Mouse (Mus musculus): ENCODE measurements around the gene Rpn2. TPM values are rescaled to one million over a fixed set of nuclear protein-coding genes. Genes with fewer than 3 reads are reported as not detected.

Rpn2 gene
- 237 and 246 TPM in 2 replicates for polyA plus RNA-seq (2015; fragmentation: Nextera tagmentation; extraction: Ambion mirVana)

DNA sequence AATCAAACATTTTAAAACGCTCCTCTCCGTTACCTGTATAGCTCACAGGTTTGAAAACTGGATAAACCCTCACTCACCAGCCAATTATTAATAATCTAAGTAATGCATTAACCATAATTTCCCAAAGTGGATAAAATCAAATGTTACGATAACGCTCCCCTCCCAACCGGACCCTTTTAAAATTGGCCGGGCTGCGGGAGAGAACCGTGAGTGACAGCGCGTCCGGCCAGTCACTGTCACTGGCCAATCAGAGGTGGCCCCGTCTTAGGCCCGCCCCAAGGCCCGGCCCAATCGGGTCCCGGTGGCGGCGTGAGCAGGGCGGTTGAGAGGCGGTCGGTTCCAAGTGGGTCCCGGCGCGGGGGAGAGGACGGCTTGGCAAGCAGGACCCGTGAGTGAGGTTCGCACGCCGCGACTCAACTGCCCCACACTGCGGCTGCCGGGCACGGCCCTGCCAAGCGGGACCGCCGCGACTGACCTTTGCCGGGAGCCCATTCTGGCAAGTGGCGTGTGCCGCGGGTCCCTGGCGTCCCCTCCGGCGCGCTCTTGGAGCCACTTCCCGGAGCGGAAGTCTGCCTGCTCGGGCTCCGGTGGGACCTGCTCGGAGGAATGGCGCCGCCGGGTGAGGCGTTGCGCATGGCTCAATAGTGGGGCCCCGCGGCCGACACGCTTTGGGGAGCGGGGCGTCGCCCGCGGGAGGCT is at the start of gene Rpn2:
Gene Rpn2, plus strand, starts transcription at position 301 of the 699 bp plus-strand sequence.
- Histone ChIP-seq H3K36me3 (ENCODE audit: control insufficient read depth, insufficient read depth, low read length) (peaks cover 2% of the 10 kb centered on the region; the same call in 1 of the 2 replicates), H3K9me3 (ENCODE audit: control insufficient read depth, low read length) (no peaks in the 10 kb centered on the region), H3K4me2 (ENCODE audit: low read length) (peak within 1 kb of the TSS; percentile 62), H3K4me3 (ENCODE audit: low read length) (peak within 1 kb of the TSS; percentile 76), H3K27ac (ENCODE audit: low read depth, low read length) (peak within 1 kb of the TSS; percentile 94), H3K27me3 (replicated peaks; ENCODE audit: control insufficient read depth, insufficient read depth, low read length) (no peaks in the 10 kb centered on the region), H3K4me1 (ENCODE audit: control insufficient read depth, insufficient read depth, low read depth, low read length) (peaks cover 18% of the 10 kb centered on the region), H3K9ac (ENCODE audit: low read depth, low read length) (peak within 1 kb of the TSS; percentile 79)
- ATAC-seq = peak; percentile 100
- under 1% methylated on average over 61 of the region's 64 CpGs for WGBS

DNA sequence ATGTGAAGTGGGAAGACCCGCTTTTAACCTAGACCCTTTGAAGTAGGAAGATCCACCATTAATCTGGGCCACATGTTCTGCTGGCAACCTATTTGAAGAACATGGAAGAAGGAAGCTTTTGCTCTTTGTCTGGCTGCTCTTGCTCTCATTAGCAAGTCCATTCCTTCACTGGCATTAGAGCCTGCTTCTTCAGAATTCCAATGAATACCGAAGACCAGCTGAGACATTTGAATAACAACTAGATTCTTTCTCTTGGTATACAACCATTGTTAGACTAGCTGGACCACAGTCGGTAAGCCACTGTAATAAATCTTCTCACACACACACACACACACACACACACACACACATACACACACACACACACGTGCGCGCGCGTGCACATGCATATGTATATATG is 42.9 kb upstream of the Rpn2 start:
- WGBS = 80% methylated on average over 8 of the region's 8 CpGs
- H3K9me3 ChIP-seq (ENCODE audit: control insufficient read depth, low read length) = no peaks in the 10 kb centered on the region
- no peak overlapping the region for H3K4me2 ChIP-seq (ENCODE audit: low read length)
- no peaks in the 10 kb centered on the region for H3K36me3 ChIP-seq (ENCODE audit: control insufficient read depth, insufficient read depth, low read length)
- no peak overlapping the region for H3K4me3 ChIP-seq (ENCODE audit: low read length)
- no peak overlapping the region for H3K27ac ChIP-seq (ENCODE audit: low read depth, low read length)
- H3K27me3 ChIP-seq (replicated peaks; ENCODE audit: control insufficient read depth, insufficient read depth, low read length) = no peaks in the 10 kb centered on the region
- ATAC-seq = no peak
- H3K9ac ChIP-seq (ENCODE audit: low read depth, low read length) = no peak overlapping the region
- no peaks in the 10 kb centered on the region for H3K4me1 ChIP-seq (ENCODE audit: control insufficient read depth, insufficient read depth, low read depth, low read length)

DNA sequence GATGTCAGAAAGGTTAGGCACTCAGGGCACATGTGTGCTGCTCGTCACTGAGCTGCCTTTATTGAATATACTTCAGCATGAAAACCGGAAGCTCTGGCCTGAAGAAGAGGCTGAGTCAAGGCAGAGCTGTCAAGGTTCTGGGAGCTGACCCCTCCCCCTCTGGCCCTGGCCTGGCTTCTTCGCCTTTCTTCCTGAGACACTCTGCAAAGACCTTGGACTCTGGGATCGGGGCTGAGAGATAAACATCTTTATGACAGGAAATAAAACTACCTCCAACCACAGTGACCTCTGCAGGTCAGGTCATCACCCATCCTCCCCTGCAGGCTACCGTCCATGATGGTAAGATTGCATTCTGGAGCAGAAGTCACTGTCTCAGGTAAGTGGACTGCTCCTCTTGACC is 33.8 kb upstream of the Rpn2 start:
- Histone ChIP-seq H3K27me3 (replicated peaks; ENCODE audit: control insufficient read depth, insufficient read depth, low read length) (no peaks in the 10 kb centered on the region), H3K4me3 (ENCODE audit: low read length) (no peak overlapping the region), H3K36me3 (ENCODE audit: control insufficient read depth, insufficient read depth, low read length) (no peaks in the 10 kb centered on the region), H3K4me2 (ENCODE audit: low read length) (no peak overlapping the region), H3K9ac (ENCODE audit: low read depth, low read length) (no peak overlapping the region), H3K27ac (ENCODE audit: low read depth, low read length) (no peak overlapping the region), H3K4me1 (ENCODE audit: control insufficient read depth, insufficient read depth, low read depth, low read length) (no peaks in the 10 kb centered on the region), H3K9me3 (ENCODE audit: control insufficient read depth, low read length) (no peaks in the 10 kb centered on the region)
- ATAC-seq = no peak
- 69% methylated on average over 5 of the region's 5 CpGs for WGBS

DNA sequence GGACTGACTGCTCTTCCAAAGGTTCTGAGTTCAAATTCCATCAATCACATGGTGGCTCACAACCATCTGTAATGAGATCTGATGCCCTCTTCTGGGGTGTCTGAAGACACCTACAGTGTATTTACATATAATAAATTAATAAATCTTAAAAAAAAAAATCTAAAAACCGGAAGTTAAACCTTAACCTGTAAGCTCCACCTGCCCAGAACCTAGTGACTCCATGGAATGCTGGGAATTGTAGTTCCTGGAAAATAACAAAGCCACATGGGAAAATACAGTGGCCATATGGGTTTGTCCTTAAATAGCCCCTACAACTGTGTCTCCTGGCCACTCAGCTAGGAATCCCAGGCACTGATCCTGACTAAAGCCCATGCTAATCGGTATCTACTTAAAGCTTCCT is 33.2 kb upstream of the Rpn2 start:
- Histone ChIP-seq H3K4me2 (ENCODE audit: low read length) (no peak overlapping the region), H3K4me1 (ENCODE audit: control insufficient read depth, insufficient read depth, low read depth, low read length) (no peaks in the 10 kb centered on the region), H3K4me3 (ENCODE audit: low read length) (no peak overlapping the region), H3K9ac (ENCODE audit: low read depth, low read length) (no peak overlapping the region), H3K9me3 (ENCODE audit: control insufficient read depth, low read length) (no peaks in the 10 kb centered on the region), H3K36me3 (ENCODE audit: control insufficient read depth, insufficient read depth, low read length) (no peaks in the 10 kb centered on the region), H3K27ac (ENCODE audit: low read depth, low read length) (no peak overlapping the region), H3K27me3 (replicated peaks; ENCODE audit: control insufficient read depth, insufficient read depth, low read length) (no peaks in the 10 kb centered on the region)
- WGBS = 79% methylated on average over 2 of the region's 2 CpGs
- no peak for ATAC-seq

DNA sequence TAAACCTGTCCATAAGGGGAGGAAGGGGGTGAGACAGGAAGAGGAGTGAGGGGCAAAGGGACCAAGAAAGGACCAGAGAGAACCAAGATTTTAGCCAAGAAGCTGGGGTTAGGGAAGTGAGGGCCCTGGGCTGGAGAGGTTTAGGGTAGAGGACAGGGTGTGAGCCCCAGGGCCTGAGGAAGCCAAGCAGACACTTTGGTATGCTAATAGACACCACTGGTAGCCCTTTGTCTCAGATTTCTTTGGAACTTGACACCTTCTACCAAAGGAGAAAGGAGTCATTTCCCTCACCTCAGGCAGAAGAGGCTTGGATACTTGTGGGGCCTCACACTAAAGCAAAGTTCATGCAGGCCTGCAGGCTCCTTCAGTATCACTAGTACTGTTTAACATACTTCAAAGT is 30.7 kb upstream of the Rpn2 start:
- no peak for ATAC-seq
- Histone ChIP-seq H3K4me2 (ENCODE audit: low read length) (no peak overlapping the region), H3K27me3 (replicated peaks; ENCODE audit: control insufficient read depth, insufficient read depth, low read length) (no peaks in the 10 kb centered on the region), H3K4me3 (ENCODE audit: low read length) (no peak overlapping the region), H3K9ac (ENCODE audit: low read depth, low read length) (no peak overlapping the region), H3K27ac (ENCODE audit: low read depth, low read length) (no peak overlapping the region), H3K36me3 (ENCODE audit: control insufficient read depth, insufficient read depth, low read length) (no peaks in the 10 kb centered on the region), H3K4me1 (ENCODE audit: control insufficient read depth, insufficient read depth, low read depth, low read length) (no peaks in the 10 kb centered on the region), H3K9me3 (ENCODE audit: control insufficient read depth, low read length) (no peaks in the 10 kb centered on the region)

DNA sequence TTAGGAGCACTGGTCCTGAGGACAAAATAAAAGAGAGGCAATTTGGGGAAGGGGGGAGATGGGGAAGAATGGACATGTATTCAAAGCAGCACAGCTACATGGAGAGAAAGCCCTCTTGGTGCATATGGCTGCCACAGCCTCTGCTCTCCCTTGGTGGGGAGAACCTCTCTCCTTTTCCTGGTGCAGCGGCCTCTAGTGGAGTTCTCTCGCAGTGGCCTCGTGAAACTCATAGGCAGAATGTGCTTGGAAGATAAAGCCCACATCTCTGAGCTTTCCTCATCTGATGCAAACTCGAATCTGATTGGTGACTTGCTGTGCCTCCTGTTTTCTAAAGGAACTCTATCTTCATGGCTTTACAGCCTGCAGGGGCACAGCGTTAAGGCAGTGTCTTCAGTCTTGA is 19.1 kb upstream of the Rpn2 start:
- H3K4me1 ChIP-seq (ENCODE audit: control insufficient read depth, insufficient read depth, low read depth, low read length) = no peaks in the 10 kb centered on the region
- no peak overlapping the region for H3K27ac ChIP-seq (ENCODE audit: low read depth, low read length)
- ATAC-seq = no peak; the same call in 1 of the 2 replicates
- H3K27me3 ChIP-seq (replicated peaks; ENCODE audit: control insufficient read depth, insufficient read depth, low read length) = no peaks in the 10 kb centered on the region
- H3K4me2 ChIP-seq (ENCODE audit: low read length) = no peak overlapping the region
- 7% methylated on average over 5 of the region's 5 CpGs for WGBS
- H3K4me3 ChIP-seq (ENCODE audit: low read length) = no peak overlapping the region
- no peaks in the 10 kb centered on the region for H3K36me3 ChIP-seq (ENCODE audit: control insufficient read depth, insufficient read depth, low read length)
- H3K9ac ChIP-seq (ENCODE audit: low read depth, low read length) = no peak overlapping the region
- H3K9me3 ChIP-seq (ENCODE audit: control insufficient read depth, low read length) = no peaks in the 10 kb centered on the region

DNA sequence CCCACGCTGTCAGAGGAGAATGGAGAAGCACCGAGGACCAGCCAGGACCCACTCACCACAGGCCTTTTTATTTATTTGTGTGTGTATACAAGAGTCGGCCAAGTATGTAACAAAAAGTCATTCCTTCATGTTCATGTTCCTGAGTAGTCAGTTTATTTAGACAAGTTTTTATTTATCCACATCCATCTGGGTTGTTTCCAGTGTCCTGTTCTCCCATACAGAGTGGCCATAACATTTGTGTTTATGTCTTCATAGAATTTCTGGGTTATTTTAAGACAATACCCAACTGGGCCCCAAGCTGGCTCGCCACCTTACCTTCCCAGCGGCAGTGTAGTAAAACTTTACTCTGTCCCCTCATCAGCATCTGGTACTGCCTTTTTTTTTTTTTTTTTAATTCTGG is 16.9 kb upstream of the Rpn2 start:
- Histone ChIP-seq H3K9ac (ENCODE audit: low read depth, low read length) (no peak overlapping the region), H3K27ac (ENCODE audit: low read depth, low read length) (no peak overlapping the region), H3K9me3 (ENCODE audit: control insufficient read depth, low read length) (no peaks in the 10 kb centered on the region), H3K27me3 (replicated peaks; ENCODE audit: control insufficient read depth, insufficient read depth, low read length) (no peaks in the 10 kb centered on the region), H3K4me1 (ENCODE audit: control insufficient read depth, insufficient read depth, low read depth, low read length) (no peaks in the 10 kb centered on the region), H3K4me2 (ENCODE audit: low read length) (no peak overlapping the region), H3K4me3 (ENCODE audit: low read length) (no peak overlapping the region), H3K36me3 (ENCODE audit: control insufficient read depth, insufficient read depth, low read length) (no peaks in the 10 kb centered on the region)
- WGBS = 90% methylated on average over 5 of the region's 5 CpGs
- no peak for ATAC-seq

DNA sequence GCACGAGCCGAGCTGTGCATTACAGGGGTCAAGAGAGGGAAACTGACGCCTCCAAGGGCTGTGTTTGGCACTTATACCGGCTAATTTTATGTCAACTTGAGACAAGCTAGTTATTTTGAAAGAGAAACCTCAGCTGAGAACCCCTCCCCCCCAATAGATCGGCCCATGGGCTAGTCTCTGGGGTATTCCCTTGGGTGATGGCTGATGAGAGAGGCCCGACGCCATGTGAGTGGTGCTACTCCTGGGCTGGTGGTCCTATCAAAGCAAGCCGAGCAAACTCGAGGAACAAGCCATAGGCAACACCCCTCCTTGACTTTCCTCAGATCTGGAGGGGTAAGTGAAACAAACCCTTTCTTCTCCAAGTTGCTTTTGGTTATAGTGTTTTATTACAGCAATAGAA is 16.3 kb upstream of the Rpn2 start:
- Histone ChIP-seq H3K27ac (ENCODE audit: low read depth, low read length) (no peak overlapping the region), H3K36me3 (ENCODE audit: control insufficient read depth, insufficient read depth, low read length) (no peaks in the 10 kb centered on the region), H3K4me1 (ENCODE audit: control insufficient read depth, insufficient read depth, low read depth, low read length) (no peaks in the 10 kb centered on the region), H3K4me2 (ENCODE audit: low read length) (no peak overlapping the region), H3K27me3 (replicated peaks; ENCODE audit: control insufficient read depth, insufficient read depth, low read length) (no peaks in the 10 kb centered on the region), H3K4me3 (ENCODE audit: low read length) (no peak overlapping the region), H3K9me3 (ENCODE audit: control insufficient read depth, low read length) (no peaks in the 10 kb centered on the region), H3K9ac (ENCODE audit: low read depth, low read length) (no peak overlapping the region)
- WGBS = 69% methylated on average over 9 of the region's 9 CpGs
- ATAC-seq = no peak

DNA sequence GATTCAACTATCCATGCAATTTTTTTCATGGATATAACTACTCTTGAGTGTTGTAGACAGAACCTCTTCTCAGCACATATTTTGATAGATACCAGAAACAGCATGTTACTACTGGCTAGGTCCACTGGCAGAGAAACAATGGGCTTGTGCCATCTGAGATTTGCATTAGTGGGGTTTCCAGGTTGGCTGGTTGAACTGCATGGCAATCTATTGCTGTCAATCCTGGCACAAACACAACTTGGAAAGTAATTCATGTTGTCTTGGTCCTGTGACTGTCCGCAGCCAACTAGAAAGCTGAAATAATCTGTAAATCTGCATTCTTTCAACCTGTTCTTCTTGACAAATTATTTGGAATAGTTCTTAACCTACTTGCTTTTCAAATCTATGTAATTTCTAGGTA is 15.7 kb upstream of the Rpn2 start:
- Histone ChIP-seq H3K9ac (ENCODE audit: low read depth, low read length) (no peak overlapping the region), H3K4me2 (ENCODE audit: low read length) (no peak overlapping the region), H3K27me3 (replicated peaks; ENCODE audit: control insufficient read depth, insufficient read depth, low read length) (no peaks in the 10 kb centered on the region), H3K4me3 (ENCODE audit: low read length) (no peak overlapping the region), H3K27ac (ENCODE audit: low read depth, low read length) (no peak overlapping the region), H3K9me3 (ENCODE audit: control insufficient read depth, low read length) (no peaks in the 10 kb centered on the region), H3K4me1 (ENCODE audit: control insufficient read depth, insufficient read depth, low read depth, low read length) (no peaks in the 10 kb centered on the region), H3K36me3 (ENCODE audit: control insufficient read depth, insufficient read depth, low read length) (no peaks in the 10 kb centered on the region)
- no peak for ATAC-seq
- WGBS = 81% methylated on average over 1 of the region's 1 CpGs

All from hindbrain, embryonic 16.5 days (tissue).